In the genomic region with DNA sequence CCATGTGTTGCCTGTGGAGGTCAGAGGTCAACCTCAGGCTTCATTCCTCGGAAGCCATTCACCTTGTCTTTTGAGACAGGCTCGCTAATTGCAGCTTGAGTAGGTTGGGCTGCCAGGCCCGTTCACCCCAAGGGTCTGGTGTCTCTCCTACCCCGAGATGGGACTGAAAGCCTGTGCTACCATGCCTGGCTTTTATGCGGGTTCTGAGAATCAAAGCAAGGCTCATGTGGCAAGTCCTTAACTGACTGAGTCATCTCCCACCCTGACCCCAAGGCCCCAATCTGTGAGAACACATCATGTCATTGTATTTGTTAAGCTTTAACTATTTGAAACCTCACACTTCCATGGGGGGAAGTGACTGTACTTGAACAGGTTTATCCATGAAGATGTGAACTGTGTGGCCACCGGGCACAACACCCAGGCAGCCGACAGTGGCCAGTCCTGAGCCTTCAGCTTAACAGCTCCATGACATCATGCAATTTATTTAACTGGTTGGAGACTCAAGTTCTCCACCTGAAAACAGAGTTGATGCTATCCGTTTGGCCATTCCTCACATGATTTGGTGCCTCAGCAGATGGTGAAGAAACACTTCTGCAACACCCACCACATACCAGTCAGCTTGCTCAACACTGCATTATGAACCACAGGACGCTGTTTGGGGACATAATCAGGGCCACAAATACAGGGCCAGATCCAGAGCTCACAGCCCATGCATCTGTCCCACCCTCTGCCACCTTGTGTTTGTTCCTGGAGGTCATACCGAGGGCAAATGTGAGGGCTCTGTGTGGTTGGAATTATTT, we compare ENCODE assay signal across 21 mouse cellular contexts.
DNase-seq lines count a peak whose midpoint lies in the region; ATAC-seq and TF ChIP-seq lines count a peak whose summit lies in the region.
"Had no signal": no experiment of that assay in that cellular context is flagged by ENCODE, and none has a peak within 500 bp of the region (broad histone marks: within the 10 kb centered on the region; RNA-seq: fewer than 3 reads in every experiment).

No protein-coding gene starts in this region.

- POLR2A ChIA-PET in Patski (lab: Charles Lee): no interaction called here

- H3K27me3 ChIP-seq in Patski: no peaks in the 10 kb centered on the region
- H3K27me3 ChIP-seq: stomach, embryonic 15.5 days had no signal

- CTCF ChIA-PET in Patski (lab: Charles Lee): interaction anchor here (1.8 kb wide), 1 partner anchor 8 kb away, joined by 3 read pairs; no protein-coding TSS in a partner anchor

- ATAC-seq in Patski: peak; percentile 81
- ATAC-seq in megakaryocyte, adult 5-6 weeks (ENCODE audit: poor library complexity, severe bottlenecking): peak; percentile 76
- ATAC-seq: forebrain, embryonic 14.5 days; hindbrain, postnatal 0 days; liver, postnatal 0 days; midbrain, embryonic 16.5 days had no signal

- no peak for TF ChIP-seq CTCF in Patski (IDR thresholded peaks at IDR 0.05)

- in situ Hi-C loops in Patski (cut with MboI; ENCODE audit: low pct_unique_long_range_greater_than_20kb): loop anchor here (10.0 kb wide), 1 partner anchor 113 kb away; no protein-coding TSS in a partner anchor

- DNase-seq in embryo, embryonic 9.5 days (ENCODE audit: extremely low spot score): peak; percentile 10
- DNase-seq in embryo, embryonic 11 days: no peak
- DNase-seq in 3T3-L1 (ENCODE audit: low read depth, low spot score) (peak; percentile 71), Patski (ENCODE audit: low read depth, low spot score) (peak; percentile 67)
- DNase-seq in layer of hippocampus, postnatal 25 days (ENCODE audit: extremely low spot score in 1 of 2, low spot score in 1 of 2): no peak
- DNase-seq in c-Kit-positive CD71-positive TER-119-positive erythroid progenitor cells, embryonic 14.5 days (ENCODE audit: low spot score): no peak
- DNase-seq: cerebellum, adult 11 months; cerebellum, postnatal 10 days; gastrocnemius, postnatal 36 days; heart, postnatal 36 days; kidney, adult 18-20 months; left cerebral cortex, postnatal 4 days; liver, postnatal 0 days; lung, postnatal 10 days; right cerebral cortex, postnatal 25 days; thymus, adult 2 months had no signal

Comparison
In these comparisons a context has a peak if more than half of its experiments do, and no peak if none do; other contexts are left out.
1. DNase-seq: peak in embryo, embryonic 9.5 days (single experiment), 3T3-L1 (single experiment) and Patski (single experiment); none in embryo, embryonic 11 days (single experiment), layer of hippocampus, postnatal 25 days (0 of 2) and c-Kit-positive CD71-positive TER-119-positive erythroid progenitor cells, embryonic 14.5 days (single experiment).